In genomic region chr17:33669681-33670080, GRCm38 (mm10) we compare ENCODE assay signal across 16 mouse cellular contexts.
"Had no signal": no experiment of that assay in that cellular context is flagged by ENCODE, and none has a peak within 500 bp of the region (broad histone marks: within the 10 kb centered on the region; RNA-seq: fewer than 3 reads in every experiment).

No protein-coding gene starts in this region.

- H3K27me3 ChIP-seq: neural tube, embryonic 12.5 days; neural tube, embryonic 13.5 days; neural tube, embryonic 15.5 days; stomach, embryonic 15.5 days had no signal

- H3K27ac ChIP-seq: neural tube, embryonic 12.5 days; neural tube, embryonic 13.5 days; neural tube, embryonic 15.5 days; stomach, embryonic 15.5 days; stomach, postnatal 0 days had no signal

- H3K4me3 ChIP-seq: neural tube, embryonic 12.5 days; neural tube, embryonic 13.5 days; neural tube, embryonic 15.5 days; stomach, embryonic 15.5 days had no signal

- H3K4me1 ChIP-seq: neural tube, embryonic 12.5 days; stomach, embryonic 15.5 days had no signal

- H3K4me2 ChIP-seq: neural tube, embryonic 12.5 days; neural tube, embryonic 13.5 days; neural tube, embryonic 15.5 days; stomach, embryonic 15.5 days had no signal

- H3K9ac ChIP-seq: neural tube, embryonic 12.5 days; neural tube, embryonic 13.5 days; neural tube, embryonic 15.5 days; stomach, embryonic 15.5 days had no signal

- H3K9me3 ChIP-seq: neural tube, embryonic 12.5 days; neural tube, embryonic 13.5 days; neural tube, embryonic 15.5 days; stomach, embryonic 15.5 days had no signal

- DNase-seq: retina, postnatal 1 day; right cerebral cortex, adult 18-20 months; right cerebral cortex, postnatal 14 days; right cerebral cortex, postnatal 25 days; right cerebral cortex, postnatal 4 days; thymus, adult 18-20 months; thymus, adult 2 months; thymus, postnatal 14 days; thymus, postnatal 25 days; thymus, postnatal 36 days; thymus, postnatal 4 days had no signal
